Mouse (Mus musculus) CH12.LX (cell line): Measurements from ENCODE around the gene Irs2. TPM values are rescaled to one million over a fixed set of nuclear protein-coding genes. Genes with fewer than 3 reads are reported as not detected.
A peak's percentile ranks its signal among the peaks of the same experiment; 100 is the strongest.

Experiments used
- DNase-seq: peaks from one replicate; pipeline ENCODE4 v3.0.0-alpha.2; 2013; ENCODE audit errors: extremely low read depth
- H3K27ac ChIP-seq: 2 replicates; pipeline ENCODE4 v1.5.1; 2012; ENCODE audit warnings: low read depth, mild to moderate bottlenecking, control low read depth, moderate library complexity; ENCODE audit not compliant: insufficient read depth
- H3K27me3 ChIP-seq: replicated peaks from 2 replicates; pipeline ENCODE3; 2012; ENCODE audit warnings: inconsistent platforms
- H3K36me3 ChIP-seq, 2 experiments: replicated peaks in 1 of 2; 2 replicates each; pipeline versions ENCODE3 to v1.6.1; 2012; ENCODE audit warnings: inconsistent platforms in 1 of 2, low read length in 1 of 2, mild to moderate bottlenecking in 1 of 2, mixed read lengths in 1 of 2, moderate library complexity in 1 of 2; ENCODE audit not compliant: control insufficient read depth in 1 of 2, insufficient read depth in 1 of 2
- H3K4me1 ChIP-seq, 2 experiments: 2 replicates each; pipeline ENCODE4 v1.6.1; 2012; ENCODE audit warnings: inconsistent platforms in 1 of 2, moderate library complexity in 1 of 2; ENCODE audit not compliant: insufficient read depth in 2 of 2, control insufficient read depth in 1 of 2
- H3K4me2 ChIP-seq: 2 replicates; pipeline ENCODE4 v1.6.1; 2012; ENCODE audit warnings: low read depth, mild to moderate bottlenecking, control low read depth; ENCODE audit not compliant: poor library complexity, insufficient read depth, severe bottlenecking
- H3K4me3 ChIP-seq, 3 experiments: fragments of 150-350 bp in 1 of 3; sonication (generic) in 1 of 3; replicated peaks in 1 of 3; 2 replicates each; pipeline versions ENCODE3 to v1.5.1; 2011 to 2012; ENCODE audit warnings: low read depth in 2 of 3, low read length in 2 of 3, mild to moderate bottlenecking in 2 of 3, moderate library complexity in 2 of 3, control low read depth in 1 of 3, improper control_type of control experiment in 1 of 3, inconsistent platforms in 1 of 3, mixed read lengths in 1 of 3; ENCODE audit not compliant: poor library complexity in 1 of 3
- H3K79me2 ChIP-seq: replicated peaks from 2 replicates; pipeline ENCODE4 v1.6.1; 2012; ENCODE audit warnings: mild to moderate bottlenecking, moderate library complexity; ENCODE audit not compliant: control insufficient read depth, poor library complexity, insufficient read depth, severe bottlenecking; ENCODE audit errors: extremely low read depth
- H3K9ac ChIP-seq: 2 replicates; pipeline ENCODE4 v1.6.1; 2012; ENCODE audit warnings: low read depth, mild to moderate bottlenecking, control low read depth, moderate library complexity; ENCODE audit not compliant: insufficient read depth
- H3K9me3 ChIP-seq: replicated peaks from 2 replicates; pipeline ENCODE3; 2012; ENCODE audit warnings: low read length, inconsistent platforms, mixed read lengths
- CTCF ChIP-seq, 2 experiments: IDR thresholded peaks in 1 of 2; conservative IDR thresholded peaks in 1 of 2; 2 replicates each; pipeline ENCODE4 v1.5.1; 2011 to 2012; ENCODE audit warnings: low read depth in 2 of 2, low read length in 2 of 2, improper control_type of control experiment in 1 of 2, inconsistent platforms in 1 of 2, mild to moderate bottlenecking in 1 of 2, moderate library complexity in 1 of 2
- E2F4 ChIP-seq: IDR thresholded peaks from 2 replicates; pipeline ENCODE4 v1.6.1; 2011; ENCODE audit warnings: low read depth, low read length, improper control_type of control experiment; ENCODE audit not compliant: insufficient replicate concordance
- GABPA ChIP-seq: IDR thresholded peaks from 2 replicates; pipeline ENCODE4 v1.6.1; 2012; ENCODE audit warnings: low read depth, low read length, improper control_type of control experiment, inconsistent platforms; ENCODE audit not compliant: insufficient replicate concordance
- HCFC1 ChIP-seq: IDR thresholded peaks from 2 replicates; pipeline ENCODE4 v1.6.1; 2012; ENCODE audit warnings: low read depth, mild to moderate bottlenecking, inconsistent platforms, low read length, improper control_type of control experiment
- JUN ChIP-seq: IDR thresholded peaks from 2 replicates; pipeline ENCODE4 v1.6.1; 2011; ENCODE audit warnings: low read depth, mild to moderate bottlenecking, low read length, improper control_type of control experiment, moderate library complexity; ENCODE audit not compliant: insufficient read depth
- KAT2A ChIP-seq: IDR thresholded peaks from 2 replicates; pipeline ENCODE4 v1.6.1; 2012; ENCODE audit warnings: low read length, improper control_type of control experiment, inconsistent platforms; ENCODE audit not compliant: insufficient replicate concordance
- MAFK ChIP-seq: IDR thresholded peaks from 2 replicates; pipeline ENCODE4 v1.6.1; 2011; ENCODE audit warnings: low read length, improper control_type of control experiment; ENCODE audit not compliant: insufficient replicate concordance
- MAX ChIP-seq: IDR thresholded peaks from 2 replicates; pipeline ENCODE4 v1.6.1; 2011; ENCODE audit warnings: low read length, improper control_type of control experiment
- MAZ ChIP-seq: IDR thresholded peaks from 2 replicates; pipeline ENCODE4 v1.6.1; 2012; ENCODE audit warnings: low read depth, mild to moderate bottlenecking, inconsistent platforms, low read length, improper control_type of control experiment, moderate library complexity
- MEF2A ChIP-seq: IDR thresholded peaks from 2 replicates; pipeline ENCODE4 v1.6.1; 2014; ENCODE audit warnings: low read depth, mild to moderate bottlenecking, inconsistent platforms, low read length, improper control_type of control experiment, borderline replicate concordance
- MXI1 ChIP-seq: IDR thresholded peaks from 2 replicates; pipeline ENCODE4 v1.6.1; 2011; ENCODE audit warnings: mild to moderate bottlenecking, low read depth, low read length, improper control_type of control experiment
- MYC ChIP-seq: IDR thresholded peaks from 2 replicates; pipeline ENCODE4 v1.6.1; 2011; ENCODE audit warnings: low read depth, mild to moderate bottlenecking, improper control_type of control experiment, low read length
- PAX5 ChIP-seq: IDR thresholded peaks from 2 replicates; pipeline ENCODE4 v1.6.1; 2012; ENCODE audit warnings: low read length, inconsistent platforms, mixed read lengths
- POLR2A ChIP-seq: IDR thresholded peaks from 2 replicates; pipeline ENCODE4 v1.6.1; 2011; ENCODE audit warnings: low read depth, mild to moderate bottlenecking, improper control_type of control experiment, low read length
- POLR2AphosphoS2 ChIP-seq: IDR thresholded peaks from 2 replicates; pipeline ENCODE4 v1.6.1; 2011; ENCODE audit warnings: low read depth, low read length, improper control_type of control experiment
- RAD21 ChIP-seq: IDR thresholded peaks from 2 replicates; pipeline ENCODE4 v1.6.1; 2011; ENCODE audit warnings: low read depth, mild to moderate bottlenecking, low read length, improper control_type of control experiment, moderate library complexity
- UBTF ChIP-seq: IDR thresholded peaks from 2 replicates; pipeline ENCODE4 v1.6.1; 2012; ENCODE audit warnings: low read depth, mild to moderate bottlenecking, inconsistent platforms, low read length, improper control_type of control experiment, moderate library complexity
- ZC3H11A ChIP-seq: IDR thresholded peaks from 2 replicates; pipeline ENCODE4 v1.6.1; 2012; ENCODE audit warnings: low read depth, mild to moderate bottlenecking, inconsistent platforms, low read length, improper control_type of control experiment
- ZKSCAN1 ChIP-seq: IDR thresholded peaks from 2 replicates; pipeline ENCODE4 v1.6.1; 2012; ENCODE audit warnings: low read depth, inconsistent platforms, low read length, improper control_type of control experiment, borderline replicate concordance
- ZMIZ1 ChIP-seq: IDR thresholded peaks from 2 replicates; pipeline ENCODE4 v1.6.1; 2012; ENCODE audit warnings: low read depth, mild to moderate bottlenecking, inconsistent platforms, low read length, improper control_type of control experiment
- ZNF384 ChIP-seq: IDR thresholded peaks from 2 replicates; pipeline ENCODE4 v1.6.1; 2012; ENCODE audit warnings: low read depth, low read length, improper control_type of control experiment, inconsistent platforms
- dilution Hi-C: fragments of 300-500 bp; cut with MboI; formaldehyde crosslinking; loops from 2 replicates; pipeline ENCODE4 v1.14.3; 2020; ENCODE audit warnings: low sequenced_read_pairs; ENCODE audit not compliant: extremely low pct_unique_long_range_greater_than_20kb, extremely low pct_ligation_motif_present
- in situ Hi-C: fragments of 300-500 bp; cut with MboI; formaldehyde crosslinking; loops from 3 replicates; pipeline ENCODE4 v1.14.3; 2019; ENCODE audit warnings: low sequenced_read_pairs, low pct_ligation_motif_present, low pct_unique_long_range_greater_than_20kb, mixed read lengths
- polyA plus RNA-seq: library from polyadenylated mRNA; unstranded; fragments of >175 nt; gene quantifications from 2 replicates; pipeline ENCODE4 v1.2.1, GENCODE M21; 2012; ENCODE audit warnings: low read depth; ENCODE audit not compliant: insufficient read length
- total RNA-seq, 2 experiments: library from RNA; depleted of rRNA; stranded (reverse); fragments of 300-350 nt in 1 of 2; fragments of >200 nt in 1 of 2; gene quantifications; 2 replicates each; pipeline ENCODE4 v1.2.3; 2012 to 2014

The Irs2 gene
- total and polyA plus RNA-seq, 3 experiments, result 0.24 to 1.1 TPM; not detected in 1

DNA sequence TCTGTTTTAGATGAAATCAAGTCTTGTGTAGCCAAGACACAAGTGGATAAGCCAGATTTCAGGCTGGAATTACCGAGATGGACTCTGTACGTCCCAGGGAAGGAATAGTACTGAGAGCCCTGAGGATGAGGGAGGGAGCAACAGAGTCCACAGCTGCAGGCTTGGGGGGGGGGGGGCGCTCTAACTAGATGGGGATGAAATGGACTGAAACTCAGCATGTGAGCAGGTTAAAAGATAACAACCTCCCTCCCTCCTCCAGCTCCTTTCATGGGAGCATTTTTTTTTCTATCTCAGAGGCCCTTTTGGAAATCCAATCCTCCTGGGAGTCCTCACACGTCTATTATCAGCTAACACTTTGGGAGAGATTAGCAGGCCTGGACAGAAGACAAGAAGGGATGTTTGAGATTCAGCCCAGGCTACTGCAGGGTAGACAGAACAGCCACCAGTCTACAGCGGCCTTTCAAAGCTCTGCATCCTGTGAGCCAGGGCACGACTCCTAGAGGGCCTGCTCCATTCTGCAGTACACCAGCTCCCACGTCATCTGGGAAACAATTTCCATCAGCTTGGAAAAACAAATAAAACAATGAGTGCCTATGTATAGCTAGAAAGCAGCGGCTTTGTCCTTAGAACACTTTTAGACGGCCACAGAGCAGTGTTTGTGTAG is 50.8 kb downstream of the Irs2 start:
- H3K36me3 ChIP-seq, result no peaks in the 10 kb centered on the region
- no peak overlapping the region for H3K4me3 ChIP-seq
- dilution Hi-C loops (no loop called here), in situ Hi-C loops (no loop called here)
- no peak overlapping the region for H3K9ac ChIP-seq
- DNase-seq, result no peak
- no peak overlapping the region for H3K4me2 ChIP-seq
- TF ChIP-seq MAZ (no peak), E2F4 (no peak), PAX5 (no peak), MEF2A (no peak), ZKSCAN1 (no peak), POLR2A (no peak), MYC (no peak), GABPA (no peak), UBTF (no peak), ZNF384 (no peak), KAT2A (no peak), MAFK (no peak)
- no peaks in the 10 kb centered on the region for H3K27me3 ChIP-seq
- H3K4me1 ChIP-seq, result peaks cover 9 to 12% of the 10 kb centered on the region in 2 experiments
- H3K9me3 ChIP-seq, result no peaks in the 10 kb centered on the region
- H3K79me2 ChIP-seq, result no peaks in the 10 kb centered on the region
- no peak overlapping the region for H3K27ac ChIP-seq

GRCm38 (mm10) chr8:10953346-10954053 is 54.8 kb downstream of the Irs2 start:
- no peak overlapping the region for H3K4me2 ChIP-seq
- no peak for TF ChIP-seq GABPA
- TF ChIP-seq ZMIZ1, result no peak
- no peak for TF ChIP-seq UBTF
- TF ChIP-seq PAX5, result no peak
- TF ChIP-seq JUN, result no peak
- TF ChIP-seq KAT2A, result no peak
- no peak for TF ChIP-seq MAX
- TF ChIP-seq MYC, result no peak
- TF ChIP-seq CTCF (conservative IDR thresholded peaks at IDR 0.05 in 1 of 2, IDR thresholded peaks at IDR 0.05 in 1 of 2; ENCODE audit: low read depth in 2 of 2, low read length in 2 of 2), result no peak
- TF ChIP-seq MXI1, result no peak
- no peak for TF ChIP-seq POLR2AphosphoS2
- no peak for TF ChIP-seq RAD21
- no peak for TF ChIP-seq HCFC1
- no peak for TF ChIP-seq ZC3H11A
- no peak for TF ChIP-seq MAFK
- in situ Hi-C loops, result no loop called here
- no peaks in the 10 kb centered on the region for H3K79me2 ChIP-seq
- no peak for DNase-seq
- no peak overlapping the region; the same call in 1 of the 2 replicates for H3K27ac ChIP-seq
- no peaks in the 10 kb centered on the region for H3K9me3 ChIP-seq
- dilution Hi-C loops, result no loop called here
- peak overlapping the region in 1 of 3 experiments; percentile 31 for H3K4me3 ChIP-seq
- H3K27me3 ChIP-seq, result no peaks in the 10 kb centered on the region
- no peak overlapping the region for H3K9ac ChIP-seq
- no peaks in the 10 kb centered on the region for H3K36me3 ChIP-seq
- H3K4me1 ChIP-seq, result peaks cover 11 to 12% of the 10 kb centered on the region in 2 experiments
